In the genomic region with DNA sequence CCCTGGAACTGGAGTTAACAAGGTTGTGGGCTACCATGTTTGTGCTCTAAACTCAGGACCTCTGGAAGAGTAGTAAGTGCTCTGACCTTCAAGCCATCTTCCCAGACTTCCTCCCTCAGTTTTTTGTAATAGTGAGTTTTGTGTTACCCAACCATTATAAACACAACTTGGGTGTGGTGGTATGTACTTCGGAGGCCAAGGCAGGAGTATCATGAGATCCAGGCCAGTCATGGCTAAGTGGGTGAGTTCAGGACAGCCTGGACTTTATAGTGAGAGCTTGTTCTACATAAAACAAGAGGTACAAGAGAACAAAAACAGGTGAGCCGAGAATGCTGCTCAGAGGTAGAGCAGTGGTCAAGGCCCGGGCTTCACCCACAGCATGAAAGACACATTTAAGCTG, we compare ENCODE assay signal across 15 mouse cellular contexts.
"Had no signal": no experiment of that assay in that cellular context is flagged by ENCODE, and none has a peak within 500 bp of the region (broad histone marks: within the 10 kb centered on the region; RNA-seq: fewer than 3 reads in every experiment).

No protein-coding gene starts in this region.

- H3K4me2 ChIP-seq: intestine, embryonic 15.5 days; limb, embryonic 13.5 days; liver, embryonic 12.5 days; lung, embryonic 15.5 days; midbrain, embryonic 12.5 days had no signal

- H3K27me3 ChIP-seq: intestine, embryonic 15.5 days; limb, embryonic 13.5 days; liver, embryonic 12.5 days; lung, embryonic 15.5 days; midbrain, embryonic 12.5 days had no signal

- DNase-seq: kidney, adult 18-20 months; kidney, postnatal 10 days; kidney, postnatal 4 days; left cerebral cortex, postnatal 4 days; right cerebral cortex, adult 18-20 months; right cerebral cortex, postnatal 25 days; thymus, adult 18-20 months; thymus, postnatal 25 days had no signal

- H3K36me3 ChIP-seq: intestine, embryonic 15.5 days; limb, embryonic 13.5 days; liver, embryonic 12.5 days; lung, embryonic 15.5 days; midbrain, embryonic 12.5 days had no signal

- H3K4me3 ChIP-seq: intestine, embryonic 15.5 days; layer of hippocampus, adult 2 months; limb, embryonic 13.5 days; liver, embryonic 12.5 days; lung, embryonic 15.5 days; midbrain, embryonic 12.5 days had no signal

- H3K9ac ChIP-seq: intestine, embryonic 15.5 days; limb, embryonic 13.5 days; liver, embryonic 12.5 days; lung, embryonic 15.5 days; midbrain, embryonic 12.5 days had no signal

- ATAC-seq: intestine, embryonic 15.5 days; liver, embryonic 12.5 days; midbrain, embryonic 16.5 days had no signal

- H3K27ac ChIP-seq: intestine, embryonic 15.5 days; layer of hippocampus, adult 2 months; limb, embryonic 13.5 days; liver, embryonic 12.5 days; lung, embryonic 15.5 days; midbrain, embryonic 12.5 days had no signal

- H3K9me3 ChIP-seq: intestine, embryonic 15.5 days; limb, embryonic 13.5 days; liver, embryonic 12.5 days; lung, embryonic 15.5 days; midbrain, embryonic 12.5 days had no signal
